Mouse (Mus musculus) B cell, adult 2 months (primary cell): ENCODE measurements at regions not wholly inside any gene's neighbourhood (a gene's known extent, or its start where the extent isn't known, plus 50 kb on each side); places are given as distances from the start of the nearest gene placed in this dataset.

Experiments used
- DNase-seq, 2 experiments: peaks; one replicate each; pipeline ENCODE4 v3.0.0; 2022

DNA sequence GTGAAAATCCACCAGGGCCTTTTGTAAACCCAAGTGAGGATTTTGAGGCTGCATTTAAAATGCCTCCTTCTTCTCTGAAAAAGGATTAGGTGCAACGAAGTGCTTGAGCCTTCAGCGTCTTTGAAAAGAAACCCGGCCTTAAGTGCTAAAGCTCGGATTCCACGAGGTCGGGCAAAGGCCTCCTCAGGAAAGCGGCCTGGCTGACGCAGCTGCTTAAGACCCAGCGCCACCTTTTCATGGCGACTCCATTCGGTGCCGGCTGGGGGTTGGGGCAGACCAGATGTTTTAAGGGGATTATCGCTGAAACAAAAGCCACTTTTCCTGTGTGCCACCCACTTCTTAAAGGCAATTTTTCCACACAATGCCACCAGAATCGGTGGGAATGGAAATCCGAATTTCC, 61.6 kb upstream of the 4932438H23Rik start:
- DNase-seq, result no peak

DNA sequence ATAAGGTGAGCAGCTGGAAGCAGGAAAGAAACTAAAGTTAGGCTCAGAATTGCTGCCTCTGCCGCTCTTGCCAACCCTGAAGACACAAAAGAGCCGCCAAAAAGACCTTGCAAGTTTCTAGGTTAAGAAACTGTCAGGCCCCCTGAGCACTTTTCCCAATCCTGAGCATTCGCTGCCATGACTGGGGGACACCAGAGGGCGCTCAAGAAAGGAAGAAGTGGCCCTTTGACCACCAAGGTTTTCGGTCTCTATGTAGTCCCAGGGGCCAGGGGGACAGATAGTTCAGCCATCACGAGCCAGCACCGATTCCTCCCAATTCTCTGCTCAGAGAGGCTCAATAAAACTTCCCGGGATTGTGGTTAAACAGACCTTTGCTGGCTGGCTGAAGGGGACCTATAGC, 64.6 kb upstream of the Olig2 start:
- DNase-seq, result peak; percentile 14 to 17

DNA sequence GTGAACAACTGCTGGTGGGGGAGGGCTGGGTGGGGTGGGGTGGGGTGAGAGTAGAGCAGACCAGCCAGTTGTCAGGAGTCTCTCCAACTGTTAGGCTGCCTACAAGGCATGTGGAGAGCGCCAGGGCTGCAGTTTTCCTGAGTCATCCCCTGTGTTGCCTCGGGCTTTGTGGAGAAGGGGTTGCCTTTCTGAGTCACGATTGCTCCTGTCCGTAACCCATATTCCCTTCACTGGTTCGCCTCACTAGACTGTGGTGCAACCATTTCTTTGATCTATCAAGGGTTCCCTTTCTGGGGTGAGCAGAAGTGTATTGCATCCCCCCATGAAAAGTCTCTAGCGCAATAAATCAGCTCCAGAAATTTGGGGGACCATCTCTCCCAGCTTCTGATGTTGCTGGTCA, 63.6 kb upstream of the Olig2 start:
- no peak for DNase-seq

DNA sequence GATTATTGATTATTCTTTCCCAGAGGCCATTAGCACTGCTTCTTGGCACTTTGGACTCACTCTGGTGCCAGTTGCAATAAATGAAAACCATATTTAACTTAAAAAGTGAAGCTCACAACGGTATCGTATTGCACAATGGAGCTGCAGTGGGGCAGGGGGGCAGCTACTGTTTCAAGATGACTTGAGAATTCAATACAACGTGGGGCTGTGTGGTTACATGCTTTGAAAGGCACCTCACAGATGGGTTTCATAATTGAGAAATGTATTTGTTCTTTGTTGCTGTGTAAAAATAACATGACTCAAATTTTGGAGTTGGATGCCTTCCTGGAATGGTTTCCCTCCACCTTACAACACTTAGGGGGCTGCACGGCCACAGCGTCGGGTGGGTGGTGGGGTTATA, 62.9 kb upstream of the Olig2 start:
- DNase-seq, result no peak

DNA sequence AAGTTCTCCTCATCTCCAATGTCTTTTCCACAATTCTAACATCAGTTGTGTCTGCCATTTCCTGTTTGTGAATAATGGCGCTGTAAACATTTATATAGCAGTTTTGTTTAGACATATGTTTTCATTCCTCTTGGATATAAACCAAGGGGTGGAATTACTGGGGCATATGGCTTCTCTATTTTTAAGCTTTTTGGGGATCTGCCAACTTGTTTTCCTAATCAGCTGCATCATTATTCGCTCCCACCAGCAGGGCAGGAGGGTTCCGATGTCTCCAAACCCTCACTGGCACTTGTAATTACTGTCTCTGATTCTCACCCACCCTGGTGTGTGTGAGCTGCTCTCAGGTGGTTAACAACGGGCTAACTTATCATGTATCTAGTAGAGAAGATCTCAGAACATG, 59.4 kb upstream of the Olig2 start:
- DNase-seq, result no peak

DNA sequence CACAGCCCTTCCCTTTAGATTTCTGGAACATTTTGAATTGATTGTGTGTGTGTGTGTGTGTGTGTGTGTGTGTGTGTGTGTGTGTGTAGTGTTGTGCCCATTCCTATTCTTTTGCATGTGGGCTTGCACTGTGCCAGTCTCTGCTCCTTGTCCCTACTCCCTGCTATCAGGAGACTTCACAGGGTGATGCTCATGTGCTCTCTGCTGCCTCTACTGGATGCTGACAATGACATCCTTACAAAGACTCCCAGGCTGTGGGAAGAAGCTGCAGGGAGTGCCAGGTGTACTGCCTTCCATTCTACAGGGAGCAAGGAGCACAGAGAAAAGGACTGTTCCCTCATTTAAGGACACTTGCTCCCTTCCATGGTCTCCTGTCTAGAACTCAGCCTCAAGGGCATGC, 58.4 kb upstream of the Olig2 start:
- peak; percentile 7 to 8 for DNase-seq

DNA sequence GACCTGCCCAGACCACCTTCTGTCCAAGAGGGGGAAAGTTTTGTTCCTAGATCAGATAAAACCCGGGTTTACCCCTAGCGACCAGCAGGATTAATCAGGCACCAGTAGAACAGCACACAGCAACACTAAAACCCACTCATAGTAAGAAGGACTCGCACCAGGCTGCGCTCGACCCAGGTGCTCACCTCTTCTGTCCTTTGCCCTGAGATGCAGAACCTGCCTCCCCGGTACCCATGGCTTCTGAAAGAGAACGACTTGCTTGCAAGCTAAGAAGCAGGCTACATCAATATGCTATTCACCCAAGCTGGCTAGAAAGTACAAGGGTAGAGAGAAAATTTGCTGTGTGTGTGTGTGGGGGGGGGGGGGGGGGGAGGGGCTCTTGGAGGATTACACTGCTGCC, 56.9 kb upstream of the Olig2 start:
- no peak for DNase-seq

DNA sequence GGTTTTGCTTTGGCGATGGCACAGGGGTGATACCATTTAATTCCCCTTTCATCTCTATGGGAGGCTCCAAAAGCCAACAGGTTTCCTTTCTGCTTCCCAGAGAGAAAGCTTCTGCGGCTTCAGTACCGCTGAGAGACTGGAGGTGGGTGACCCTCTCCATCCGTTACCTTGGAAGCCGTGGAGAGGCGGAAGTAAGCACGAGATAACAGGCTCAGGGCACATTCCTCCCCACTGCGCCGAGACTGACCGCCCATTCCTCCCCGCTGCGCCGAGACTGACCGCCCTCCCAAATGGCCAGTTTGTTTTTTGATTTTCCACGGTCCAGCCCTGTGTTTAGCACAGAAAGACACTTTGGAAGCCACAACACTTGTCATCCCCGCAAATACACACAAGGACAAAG, 55.4 kb upstream of the Olig2 start:
- DNase-seq, result no peak

DNA sequence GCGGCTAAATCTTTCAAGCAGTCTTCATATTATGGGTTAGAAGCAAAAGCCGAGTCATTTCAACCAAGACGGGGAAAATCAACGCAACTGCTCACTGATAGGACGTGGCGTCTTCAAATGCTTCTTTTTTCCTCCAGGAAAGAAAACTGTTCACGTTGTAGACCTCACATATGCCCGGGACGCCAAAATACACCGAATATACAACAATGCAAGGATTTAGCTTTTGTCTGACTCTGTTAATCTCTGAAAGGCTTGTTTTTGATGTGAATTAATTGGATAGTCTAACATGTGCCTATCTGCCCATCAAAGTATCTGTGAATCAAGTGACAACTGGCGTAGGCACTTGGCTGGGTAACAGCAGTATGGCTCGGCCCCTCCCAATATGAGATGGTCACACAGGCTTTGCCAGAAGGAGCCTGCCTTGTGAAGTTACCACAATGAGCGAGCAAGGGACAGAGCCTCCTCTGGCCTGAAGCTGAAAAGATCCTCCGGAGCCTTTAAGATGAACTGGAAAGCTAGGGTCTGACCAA, 53.3 kb upstream of the Olig2 start:
- DNase-seq, result no peak

DNA sequence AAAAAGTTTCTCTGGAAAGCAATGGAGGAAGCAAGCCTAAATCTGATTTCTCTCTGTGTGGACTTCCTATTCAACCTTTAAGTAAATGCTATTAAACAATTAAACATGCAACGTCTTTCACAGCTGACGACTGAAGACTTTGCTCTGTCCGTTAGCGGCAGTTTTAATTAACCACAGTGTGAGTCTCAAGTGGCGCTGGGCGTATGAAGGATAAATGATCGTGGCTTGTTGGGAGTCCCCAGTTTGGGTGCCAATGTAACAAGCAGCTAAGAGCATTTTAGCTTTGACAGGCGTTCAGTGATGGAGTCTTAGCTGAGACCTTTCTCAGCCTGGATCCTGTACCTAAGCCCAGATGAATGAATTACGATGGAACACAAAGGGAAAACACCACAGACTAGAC, 52.7 kb upstream of the Olig2 start:
- no peak for DNase-seq

DNA sequence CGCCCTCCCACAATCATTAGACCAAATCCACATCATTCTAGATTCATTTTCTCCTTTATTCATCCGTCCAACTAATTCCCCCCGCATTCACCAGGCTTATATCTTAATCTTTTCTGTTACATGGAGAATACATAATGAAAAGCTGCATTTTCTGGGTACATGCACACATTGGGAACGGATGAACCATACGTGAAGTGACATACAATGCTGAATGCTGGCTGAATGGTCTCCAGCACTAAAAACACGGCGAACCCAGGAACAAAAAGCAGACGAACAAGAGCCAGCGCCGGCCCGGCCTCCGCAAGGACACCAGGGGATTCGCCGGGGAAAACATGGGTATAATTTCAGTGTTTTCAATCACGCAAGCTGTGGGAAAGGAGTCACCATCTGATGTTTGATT, 52.0 kb upstream of the Olig2 start:
- DNase-seq, result no peak

DNA sequence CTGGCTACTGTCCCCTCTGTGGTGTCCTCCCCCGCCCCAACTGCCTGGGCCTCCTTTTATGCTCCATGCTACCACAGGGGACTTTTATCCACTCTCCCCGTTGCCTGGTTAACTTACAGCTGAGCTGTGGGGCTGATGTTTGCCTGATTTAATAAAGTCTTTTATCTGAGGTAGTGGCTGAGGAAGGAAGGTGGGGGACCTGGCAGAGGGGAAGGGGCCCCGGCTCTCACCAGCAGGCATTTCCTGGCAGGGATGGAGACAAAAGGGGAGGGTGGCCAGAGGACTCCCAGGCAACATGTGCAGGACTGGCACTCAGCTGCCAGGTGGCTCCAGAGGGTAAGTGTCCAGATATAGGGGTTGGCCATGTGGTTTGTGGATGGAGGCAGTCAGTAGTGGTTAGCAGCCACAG, 51.4 kb upstream of the Olig2 start:
- no peak for DNase-seq

DNA sequence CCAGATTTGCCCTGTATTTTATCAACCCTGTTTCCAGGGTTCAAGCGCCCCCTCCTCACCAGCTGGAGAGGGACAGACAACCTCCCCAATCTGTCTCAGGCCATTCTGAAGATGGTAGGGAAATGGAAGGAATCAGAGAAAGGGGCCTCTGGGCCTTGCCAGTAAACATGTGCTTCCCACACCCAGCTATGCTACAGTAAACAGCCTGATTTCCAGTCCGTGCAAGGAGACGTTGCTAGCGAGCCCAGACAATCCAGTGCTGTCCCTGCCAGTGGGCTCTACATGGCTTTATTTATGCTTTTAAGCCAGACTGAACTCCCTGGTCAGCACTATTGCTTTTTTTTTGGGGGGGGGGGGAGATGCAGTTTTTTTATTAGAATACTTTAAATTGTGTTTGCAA, 50.9 kb upstream of the Olig2 start:
- DNase-seq, result no peak
